Mouse (Mus musculus) liver, embryonic 15.5 days (tissue): ENCODE measurements around the gene Frmd4b. TPM values are rescaled to one million over a fixed set of nuclear protein-coding genes. Genes with fewer than 3 reads are reported as not detected.

Source experiments
- ATAC-seq: fragments of 200-750 bp; cut with Nextera tagmentation; 2 replicates; pipeline ENCODE4 v1.8.0; 2017; ENCODE audit warnings: moderate number of reproducible peaks, mild to moderate bottlenecking, moderate library complexity; ENCODE audit not compliant: insufficient read depth
- H3K27ac ChIP-seq: fragments of 300-500 bp; sonication (generic); replicated peaks from 2 replicates; pipeline ENCODE4 v1.5.1; 2015; ENCODE audit warnings: mild to moderate bottlenecking, inconsistent platforms
- H3K27me3 ChIP-seq: fragments of 300-500 bp; sonication (generic); 2 replicates; pipeline ENCODE4 v1.6.1; 2015; ENCODE audit warnings: mild to moderate bottlenecking, inconsistent platforms
- H3K36me3 ChIP-seq: fragments of 300-500 bp; sonication (generic); replicated peaks from 2 replicates; pipeline ENCODE4 v1.6.1; 2015; ENCODE audit warnings: moderate library complexity, mild to moderate bottlenecking, inconsistent platforms
- H3K4me1 ChIP-seq: fragments of 300-500 bp; sonication (generic); replicated peaks from 2 replicates; pipeline ENCODE4 v1.6.1; 2015; ENCODE audit warnings: inconsistent platforms
- H3K4me2 ChIP-seq: fragments of 300-500 bp; sonication (generic); 2 replicates; pipeline ENCODE4 v1.6.1; 2015; ENCODE audit warnings: moderate library complexity, mild to moderate bottlenecking, inconsistent platforms
- H3K4me3 ChIP-seq: fragments of 300-500 bp; sonication (generic); replicated peaks from 2 replicates; pipeline ENCODE4 v1.5.1; 2015; ENCODE audit warnings: mild to moderate bottlenecking, inconsistent platforms
- H3K9ac ChIP-seq: fragments of 300-500 bp; sonication (generic); 2 replicates; pipeline ENCODE4 v1.6.1; 2015; ENCODE audit warnings: moderate library complexity, mild to moderate bottlenecking, inconsistent platforms
- H3K9me3 ChIP-seq: fragments of 300-500 bp; sonication (generic); replicated peaks from 2 replicates; pipeline ENCODE4 v1.6.1; 2016; ENCODE audit warnings: inconsistent platforms
- WGBS: fragments of 180-500 bp; shearing (Covaris S2); methylation state at CpG from one replicate; pipeline ENCODE4 v1.1.7; 2015; ENCODE audit warnings: mixed read lengths; ENCODE audit not compliant: insufficient replicate concordance; 5-methylcytosine and 5-hydroxymethylcytosine counted together
- polyA plus RNA-seq: library from polyadenylated mRNA; unstranded; fragments of >200 nt; fragmentation: Nextera tagmentation; extraction: Ambion mirVana; gene quantifications from 2 replicates; pipeline ENCODE4 v1.2.1, GENCODE M21; 2015

Gene Frmd4b
- 6.5 and 7.9 TPM in 2 replicates for polyA plus RNA-seq

- no peak within 1 kb of the TSS for H3K9ac ChIP-seq
- H3K36me3 ChIP-seq = no peaks in the 10 kb centered on the region
Observed at GRCm38 (mm10) chr6:97617266-97617743, at the start of gene Frmd4b. Gene Frmd4b, minus strand, starts transcription at chr6:97617541.

GRCm38 (mm10) chr6:97666417-97666816 is 49.1 kb upstream of the Frmd4b start:
- H3K36me3 ChIP-seq = no peaks in the 10 kb centered on the region
- WGBS = 38% methylated on average over 2 of the region's 2 CpGs
- H3K4me1 ChIP-seq = no peaks in the 10 kb centered on the region
- H3K9me3 ChIP-seq = no peaks in the 10 kb centered on the region
- no peak overlapping the region for H3K4me2 ChIP-seq
- H3K27ac ChIP-seq = no peak overlapping the region
- H3K9ac ChIP-seq = no peak overlapping the region
- no peak for ATAC-seq
- no peak overlapping the region for H3K4me3 ChIP-seq
- no peaks in the 10 kb centered on the region for H3K27me3 ChIP-seq

More at GRCm38 (mm10) chr6:97617266-97617743, at the start of gene Frmd4b:
- no peaks in the 10 kb centered on the region for H3K9me3 ChIP-seq
- peak within 1 kb of the TSS; percentile 60 for H3K4me2 ChIP-seq
- no peak for ATAC-seq
- peaks cover 41% of the 10 kb centered on the region for H3K27me3 ChIP-seq
- no peak within 1 kb of the TSS for H3K27ac ChIP-seq
- WGBS = 1% methylated on average over 42 of the region's 42 CpGs
- peak within 1 kb of the TSS; percentile 40 for H3K4me3 ChIP-seq
- H3K4me1 ChIP-seq = 0 out of 2 replicates have a peak, but pooled peaks cover 5% of the 10 kb centered on the region

GRCm38 (mm10) chr6:97658921-97659320 is 41.6 kb upstream of the Frmd4b start:
- H3K9me3 ChIP-seq = no peaks in the 10 kb centered on the region
- H3K27ac ChIP-seq = no peak overlapping the region
- no peak overlapping the region for H3K4me3 ChIP-seq
- H3K9ac ChIP-seq = no peak overlapping the region
- ATAC-seq = no peak
- H3K4me2 ChIP-seq = no peak overlapping the region
- no peaks in the 10 kb centered on the region for H3K27me3 ChIP-seq
- 54% methylated on average over 6 of the region's 6 CpGs for WGBS
- no peaks in the 10 kb centered on the region for H3K36me3 ChIP-seq
- no peaks in the 10 kb centered on the region for H3K4me1 ChIP-seq

- Histone ChIP-seq H3K27ac (no peak overlapping the region), H3K36me3 (no peaks in the 10 kb centered on the region), H3K9ac (no peak overlapping the region), H3K9me3 (no peaks in the 10 kb centered on the region), H3K4me1 (no peaks in the 10 kb centered on the region), H3K27me3 (no peaks in the 10 kb centered on the region), H3K4me3 (no peak overlapping the region), H3K4me2 (no peak overlapping the region)
- no peak for ATAC-seq
- WGBS = 50% methylated on average over 3 of the region's 3 CpGs
Observed at GRCm38 (mm10) chr6:97655986-97656385, 38.6 kb upstream of the Frmd4b start.

DNA sequence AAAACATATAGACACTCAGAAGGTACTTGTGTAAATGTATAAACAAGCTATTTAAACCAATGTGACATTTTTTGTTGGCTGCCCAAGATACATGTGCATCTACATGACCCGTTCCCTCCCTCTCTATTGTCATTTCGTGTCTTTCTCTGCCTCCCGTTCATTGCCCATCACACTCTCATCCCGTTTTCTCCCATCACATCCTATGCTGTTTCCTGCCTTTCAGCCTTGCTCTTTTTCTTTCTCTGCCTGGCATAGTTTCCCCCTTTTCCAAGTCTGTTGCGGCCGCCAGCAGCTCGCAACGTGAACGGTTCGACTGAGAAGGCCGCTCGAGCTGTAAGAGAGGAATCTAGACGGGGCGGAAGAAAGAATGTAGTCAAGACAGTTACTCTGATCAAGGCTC is 30.2 kb upstream of the Frmd4b start:
- Histone ChIP-seq H3K9me3 (no peaks in the 10 kb centered on the region), H3K4me2 (no peak overlapping the region), H3K27ac (no peak overlapping the region), H3K9ac (no peak overlapping the region), H3K4me3 (no peak overlapping the region), H3K27me3 (no peaks in the 10 kb centered on the region), H3K4me1 (no peaks in the 10 kb centered on the region), H3K36me3 (no peaks in the 10 kb centered on the region)
- WGBS = 84% methylated on average over 14 of the region's 14 CpGs
- ATAC-seq = no peak

DNA sequence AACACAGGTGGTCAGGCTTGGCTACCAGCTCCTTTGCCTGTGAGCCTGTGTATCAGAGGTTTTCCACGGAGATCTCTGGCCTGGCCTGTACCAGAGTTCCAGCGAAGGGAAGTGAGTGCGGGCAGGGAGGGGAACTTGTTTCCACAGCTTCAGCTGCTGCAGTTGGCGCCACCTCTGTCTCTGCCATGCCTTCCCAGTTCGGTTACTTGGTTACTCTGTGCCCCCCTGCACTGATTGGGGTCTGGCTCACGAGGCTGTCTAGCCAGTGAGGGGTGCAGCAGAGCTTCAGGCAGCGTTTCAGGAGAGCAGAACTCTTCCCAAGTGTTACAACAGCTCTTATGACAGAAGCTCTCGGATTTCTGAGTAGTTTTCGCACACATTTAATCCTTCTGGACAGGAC is 6.0 kb upstream of the Frmd4b start:
- Histone ChIP-seq H3K27me3 (peaks cover 5% of the 10 kb centered on the region; the same call in 1 of the 2 replicates), H3K9ac (no peak overlapping the region), H3K9me3 (no peaks in the 10 kb centered on the region), H3K36me3 (no peaks in the 10 kb centered on the region), H3K4me3 (no peak overlapping the region), H3K4me2 (no peak overlapping the region), H3K27ac (no peak overlapping the region), H3K4me1 (no peaks in the 10 kb centered on the region)
- WGBS = 49% methylated on average over 9 of the region's 9 CpGs
- no peak for ATAC-seq

DNA sequence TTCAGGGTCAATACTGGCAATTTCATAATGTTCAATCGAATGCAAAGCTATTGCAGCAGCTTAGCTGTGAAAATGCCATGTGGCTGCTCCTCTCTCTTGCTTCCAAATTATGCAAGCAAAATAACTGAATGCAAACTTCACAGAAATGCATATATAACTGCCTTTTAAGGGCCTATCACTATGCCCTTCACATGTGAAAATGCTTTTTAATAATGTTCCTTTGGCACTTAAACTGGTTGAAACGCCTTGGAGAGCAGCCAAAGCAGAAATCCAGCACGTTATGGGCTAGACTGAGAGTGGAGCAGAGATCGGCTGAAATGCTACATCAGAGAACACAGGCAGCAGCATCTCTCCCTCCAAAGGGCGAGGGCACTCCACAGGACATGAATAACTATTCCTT is 4.9 kb upstream of the Frmd4b start:
- no peaks in the 10 kb centered on the region for H3K36me3 ChIP-seq
- H3K9me3 ChIP-seq = no peaks in the 10 kb centered on the region
- H3K4me2 ChIP-seq = no peak overlapping the region
- H3K9ac ChIP-seq = no peak overlapping the region
- no peak overlapping the region for H3K27ac ChIP-seq
- H3K4me1 ChIP-seq = 0 out of 2 replicates have a peak, but pooled peaks cover under 1% of the 10 kb centered on the region
- H3K4me3 ChIP-seq = no peak overlapping the region
- ATAC-seq = no peak
- H3K27me3 ChIP-seq = peaks cover 15% of the 10 kb centered on the region
- 50% methylated on average over 5 of the region's 5 CpGs for WGBS

GRCm38 (mm10) chr6:97617774-97618173 is 433 bp upstream of the Frmd4b start:
- Histone ChIP-seq H3K9ac (no peak overlapping the region), H3K36me3 (no peaks in the 10 kb centered on the region), H3K4me3 (no peak overlapping the region), H3K27ac (no peak overlapping the region), H3K4me1 (0 out of 2 replicates have a peak, but pooled peaks cover 5% of the 10 kb centered on the region), H3K27me3 (peaks cover 41% of the 10 kb centered on the region), H3K9me3 (no peaks in the 10 kb centered on the region), H3K4me2 (peak overlapping the region; percentile 60)
- WGBS = 14% methylated on average over 7 of the region's 7 CpGs
- ATAC-seq = no peak

- no peak for ATAC-seq
- Histone ChIP-seq H3K36me3 (no peaks in the 10 kb centered on the region), H3K4me1 (0 out of 2 replicates have a peak, but pooled peaks cover 5% of the 10 kb centered on the region), H3K27ac (no peak overlapping the region), H3K4me2 (peak overlapping the region; percentile 60), H3K9ac (no peak overlapping the region), H3K4me3 (peak overlapping the region; percentile 40), H3K9me3 (no peaks in the 10 kb centered on the region), H3K27me3 (peaks cover 41% of the 10 kb centered on the region)
- WGBS = under 1% methylated on average over 40 of the region's 40 CpGs
Observed at GRCm38 (mm10) chr6:97616658-97617265, 579 bp downstream of the Frmd4b start.

DNA sequence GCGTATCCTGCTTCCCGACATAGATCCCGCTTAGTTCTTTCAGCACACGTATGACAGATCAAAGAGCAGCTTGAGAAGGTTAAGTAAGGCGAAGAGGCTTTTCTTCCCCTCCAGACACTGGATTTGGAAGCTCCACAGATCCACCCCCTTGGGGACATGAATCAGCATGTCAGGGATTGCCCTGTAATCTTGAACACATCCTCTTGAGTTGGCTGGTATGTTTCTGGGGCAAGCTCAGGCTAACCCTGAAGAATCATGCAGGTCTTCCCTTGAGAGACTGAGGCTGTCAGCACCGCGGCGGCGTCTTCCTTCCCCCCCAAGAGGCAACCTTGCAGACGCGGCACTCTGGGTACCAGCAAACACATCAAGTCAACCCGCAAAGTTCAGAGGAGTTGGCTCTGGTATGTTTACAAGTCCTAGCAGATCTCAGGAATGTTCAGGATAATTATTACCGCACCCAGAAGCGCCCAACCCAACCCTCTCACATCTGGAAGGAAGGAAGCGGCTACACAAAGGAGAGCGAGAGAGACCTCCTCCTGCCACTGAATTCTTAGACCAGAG is 1.4 kb downstream of the Frmd4b start:
- 11% methylated on average over 16 of the region's 16 CpGs for WGBS
- ATAC-seq = no peak
- Histone ChIP-seq H3K27ac (no peak overlapping the region), H3K9me3 (no peaks in the 10 kb centered on the region), H3K4me1 (0 out of 2 replicates have a peak, but pooled peaks cover 5% of the 10 kb centered on the region), H3K36me3 (no peaks in the 10 kb centered on the region), H3K4me2 (peak overlapping the region; percentile 60; the same call in 1 of the 2 replicates), H3K9ac (no peak overlapping the region), H3K4me3 (no peak overlapping the region), H3K27me3 (peaks cover 41% of the 10 kb centered on the region)

DNA sequence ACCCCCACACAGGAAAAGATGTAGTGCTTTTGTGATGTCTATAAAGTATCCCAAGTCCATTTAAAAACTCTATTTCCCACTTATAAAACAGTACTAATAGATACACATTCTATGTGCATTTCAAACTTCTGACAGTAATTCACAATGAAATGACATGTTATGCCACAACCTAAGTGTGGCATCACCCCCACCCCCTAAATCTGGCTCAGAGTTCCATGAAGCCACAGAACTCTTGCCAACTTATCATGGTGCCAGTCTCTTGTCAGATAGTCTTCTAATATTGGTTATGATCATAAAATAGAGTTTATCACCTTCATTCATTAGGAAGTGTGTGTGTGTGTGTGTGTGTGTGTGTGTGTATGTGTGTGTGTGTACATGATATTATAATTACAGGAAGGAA is 3.2 kb downstream of the Frmd4b start:
- Histone ChIP-seq H3K36me3 (no peaks in the 10 kb centered on the region), H3K27ac (no peak overlapping the region), H3K4me2 (no peak overlapping the region), H3K4me1 (0 out of 2 replicates have a peak, but pooled peaks cover 5% of the 10 kb centered on the region), H3K9me3 (no peaks in the 10 kb centered on the region), H3K9ac (no peak overlapping the region), H3K4me3 (no peak overlapping the region), H3K27me3 (peaks cover 41% of the 10 kb centered on the region)
- no peak for ATAC-seq
